Mouse (Mus musculus): ENCODE results near the gene Apaf1. TPM values are rescaled to one million over a fixed set of nuclear protein-coding genes. Genes with fewer than 3 reads are reported as not detected.

Gene Apaf1
- total RNA-seq, 2 experiments from 2014 or later, result 6.7 to 10.0 TPM

- DNase-seq, result no peak
Observed at GRCm38 (mm10) chr10:91081959-91082507, 537 bp downstream of the Apaf1 start.

- no peak for DNase-seq
Observed at GRCm38 (mm10) chr10:91080540-91080939, 2.0 kb downstream of the Apaf1 start.

- DNase-seq, result no peak
Observed at GRCm38 (mm10) chr10:91076667-91077066, 5.9 kb downstream of the Apaf1 start.

GRCm38 (mm10) chr10:91073345-91073744 is 9.2 kb downstream of the Apaf1 start:
- peak; percentile 50 for DNase-seq

GRCm38 (mm10) chr10:91071768-91072167 is 10.8 kb downstream of the Apaf1 start:
- no peak for DNase-seq

- no peak for DNase-seq
Observed at GRCm38 (mm10) chr10:91062355-91062754, 20.2 kb downstream of the Apaf1 start.

- no peak for DNase-seq
Observed at GRCm38 (mm10) chr10:91060742-91061141, 21.8 kb downstream of the Apaf1 start.

GRCm38 (mm10) chr10:91052734-91053133 is 29.8 kb downstream of the Apaf1 start:
- no peak for DNase-seq

GRCm38 (mm10) chr10:91051156-91051555 is 31.4 kb downstream of the Apaf1 start:
- DNase-seq, result no peak

GRCm38 (mm10) chr10:91049696-91050095 is 32.9 kb downstream of the Apaf1 start:
- no peak for DNase-seq

- peak; percentile 68 for DNase-seq
Observed at GRCm38 (mm10) chr10:91033942-91034341, 48.6 kb downstream of the Apaf1 start.

GRCm38 (mm10) chr10:91032399-91032798 is 50.2 kb downstream of the Apaf1 start:
- peak; percentile 78 for DNase-seq

GRCm38 (mm10) chr10:91031176-91031575 is 51.4 kb downstream of the Apaf1 start:
- DNase-seq, result no peak

- DNase-seq, result no peak
Observed at GRCm38 (mm10) chr10:91029002-91029539, 53.5 kb downstream of the Apaf1 start.

GRCm38 (mm10) chr10:91027964-91028363 is 54.6 kb downstream of the Apaf1 start:
- no peak for DNase-seq

GRCm38 (mm10) chr10:91027468-91027867 is 55.1 kb downstream of the Apaf1 start:
- no peak for DNase-seq

- DNase-seq, result no peak
Observed at GRCm38 (mm10) chr10:91005858-91006538, 76.6 kb downstream of the Apaf1 start.

- no peak for DNase-seq
Observed at GRCm38 (mm10) chr10:91001421-91001820, 81.1 kb downstream of the Apaf1 start.

GRCm38 (mm10) chr10:90999899-91000298 is 82.7 kb downstream of the Apaf1 start:
- DNase-seq, result no peak

GRCm38 (mm10) chr10:90993869-90994268 is 88.7 kb downstream of the Apaf1 start:
- DNase-seq, result no peak

- DNase-seq, result no peak
Observed at GRCm38 (mm10) chr10:90992237-90992636, 90.3 kb downstream of the Apaf1 start.

- no peak for DNase-seq
Observed at GRCm38 (mm10) chr10:90990340-90990739, 92.2 kb downstream of the Apaf1 start.

GRCm38 (mm10) chr10:90983046-90983445 is 99.5 kb downstream of the Apaf1 start:
- no peak for DNase-seq

- no peak for DNase-seq
Observed at GRCm38 (mm10) chr10:90981811-90982210, 100.8 kb downstream of the Apaf1 start.
